Mouse (Mus musculus): ENCODE results near the gene H2-T3.

GRCm38 (mm10) chr17:36190169-36190507 lies at the start of gene H2-T3:
- TF ChIP-seq CTCF (IDR thresholded peaks at IDR 0.05; ENCODE audit: insufficient read depth, low read length), result no peak
- no peak for TF ChIP-seq POLR2A (IDR thresholded peaks at IDR 0.05; ENCODE audit: borderline replicate concordance, extremely low read depth, low read depth, low read length)
